Mouse (Mus musculus): ENCODE results near the gene Tmem210.
A peak's percentile ranks its signal among the peaks of the same experiment; 100 is the strongest.

The Tmem210 gene

GRCm38 (mm10) chr2:25265897-25266656 is 21.9 kb upstream of the Tmem210 start:
- no peak for DNase-seq

- no peak for DNase-seq
These were observed 21.2 kb upstream of the Tmem210 start for GRCm38 (mm10) chr2:25266720-25267119.

GRCm38 (mm10) chr2:25267241-25267640 is 20.7 kb upstream of the Tmem210 start:
- DNase-seq = no peak

GRCm38 (mm10) chr2:25267746-25268309 is 20.1 kb upstream of the Tmem210 start:
- DNase-seq = no peak

- peak; percentile 97 for DNase-seq
These were observed 16.0 kb upstream of the Tmem210 start, which contains the start of the genes Ssna1 and Anapc2 for GRCm38 (mm10) chr2:25271827-25272511. Ssna1 (minus strand) TSS chr2:25272438. Anapc2 (plus strand) TSS chr2:25272478.

- no peak for DNase-seq
These were observed 15.4 kb upstream of the Tmem210 start for GRCm38 (mm10) chr2:25272515-25272914.

GRCm38 (mm10) chr2:25273010-25273409 is 14.9 kb upstream of the Tmem210 start:
- DNase-seq = no peak

- peak; percentile 87 for DNase-seq
These were observed 8.7 kb upstream of the Tmem210 start for GRCm38 (mm10) chr2:25278928-25279882.

- no peak for DNase-seq
These were observed 2.4 kb upstream of the Tmem210 start for GRCm38 (mm10) chr2:25285551-25285950.

- DNase-seq = no peak
These were observed 1.6 kb upstream of the Tmem210 start for GRCm38 (mm10) chr2:25286314-25286713.

GRCm38 (mm10) chr2:25286837-25287636 is 908 bp upstream of the Tmem210 start:
- DNase-seq = no peak

GRCm38 (mm10) chr2:25288734-25289345 is 895 bp downstream of the Tmem210 start:
- no peak for DNase-seq

- DNase-seq = no peak
These were observed 1.7 kb downstream of the Tmem210 start, which contains the start of gene Lrrc26 for GRCm38 (mm10) chr2:25289651-25290050. Lrrc26 (plus strand) TSS chr2:25289915.

GRCm38 (mm10) chr2:25290101-25290815 is 2.3 kb downstream of the Tmem210 start:
- peak; percentile 69 for DNase-seq

GRCm38 (mm10) chr2:25290816-25291130 is 2.8 kb downstream of the Tmem210 start:
- peak; percentile 60 for DNase-seq

- DNase-seq = no peak
These were observed 3.5 kb downstream of the Tmem210 start for GRCm38 (mm10) chr2:25291184-25292053.

GRCm38 (mm10) chr2:25292054-25292544 is 4.2 kb downstream of the Tmem210 start:
- DNase-seq = peak; percentile 60

- DNase-seq = peak; percentile 83
These were observed 4.9 kb downstream of the Tmem210 start for GRCm38 (mm10) chr2:25292856-25293255.

- DNase-seq = no peak
These were observed 5.8 kb downstream of the Tmem210 start for GRCm38 (mm10) chr2:25293706-25294105.
